Comparison of ENCODE assay signal across 21 mouse cellular contexts in genomic region chr2:7308731-7309130, GRCm38 (mm10).
DNase-seq lines count a peak whose midpoint lies in the region; ATAC-seq and TF ChIP-seq lines count a peak whose summit lies in the region.
"Had no signal": no experiment of that assay in that cellular context is flagged by ENCODE, and none has a peak within 500 bp of the region (broad histone marks: within the 10 kb centered on the region; RNA-seq: fewer than 3 reads in every experiment).

No protein-coding gene starts in this region.

- peak overlapping the region; percentile 72 for H3K27ac ChIP-seq in hindbrain, embryonic 14.5 days
- no peak overlapping the region for H3K27ac ChIP-seq in hindbrain, embryonic 11.5 days (ENCODE audit: low read depth, low read length)
- H3K27ac ChIP-seq in forebrain, embryonic 10.5 days = peak overlapping the region; percentile 81
- H3K27ac ChIP-seq in forebrain, postnatal 0 days (ENCODE audit: low read depth, low read length) = peak overlapping the region; percentile 55; the same call in 1 of the 2 replicates
- peak overlapping the region; percentile 62; the same call in 1 of the 2 replicates for H3K27ac ChIP-seq in olfactory bulb, adult 2 months (ENCODE audit: insufficient read depth, low read depth, low read length)
- H3K27ac ChIP-seq: embryonic facial prominence, embryonic 15.5 days; heart, embryonic 13.5 days; intestine, embryonic 15.5 days; limb, embryonic 13.5 days; liver, embryonic 13.5 days; lung, embryonic 15.5 days had no signal

- no peaks in the 10 kb centered on the region for H3K27me3 ChIP-seq in hindbrain, embryonic 14.5 days (ENCODE audit: control insufficient read depth, insufficient read depth, low read length)
- H3K27me3 ChIP-seq in hindbrain, embryonic 11.5 days (ENCODE audit: control insufficient read depth, insufficient read depth, low read length) = no peaks in the 10 kb centered on the region
- H3K27me3 ChIP-seq in forebrain, embryonic 10.5 days (ENCODE audit: poor library complexity, severe bottlenecking) = no peaks in the 10 kb centered on the region
- no peaks in the 10 kb centered on the region for H3K27me3 ChIP-seq in forebrain, postnatal 0 days (ENCODE audit: insufficient read depth, low read length)
- H3K27me3 ChIP-seq: embryonic facial prominence, embryonic 15.5 days; heart, embryonic 13.5 days; intestine, embryonic 15.5 days; limb, embryonic 13.5 days; liver, embryonic 13.5 days; lung, embryonic 15.5 days had no signal

- H3K36me3 ChIP-seq in hindbrain, embryonic 14.5 days (replicated peaks; ENCODE audit: control insufficient read depth, insufficient read depth) = no peaks in the 10 kb centered on the region
- no peaks in the 10 kb centered on the region for H3K36me3 ChIP-seq in hindbrain, embryonic 11.5 days (ENCODE audit: control insufficient read depth, insufficient read depth, low read length)
- H3K36me3 ChIP-seq in forebrain, embryonic 10.5 days (replicated peaks) = no peaks in the 10 kb centered on the region
- no peaks in the 10 kb centered on the region for H3K36me3 ChIP-seq in forebrain, postnatal 0 days (ENCODE audit: insufficient read depth)
- H3K36me3 ChIP-seq: embryonic facial prominence, embryonic 15.5 days; G1E; heart, embryonic 13.5 days; intestine, embryonic 15.5 days; limb, embryonic 13.5 days; liver, embryonic 13.5 days; lung, embryonic 15.5 days had no signal

- TF ChIP-seq POLR2A in olfactory bulb, adult 2 months (IDR thresholded peaks at IDR 0.05; ENCODE audit: insufficient read depth, low read depth, low read length) = no peak

- H3K4me2 ChIP-seq in hindbrain, embryonic 14.5 days (replicated peaks) = no peak overlapping the region
- H3K4me2 ChIP-seq in hindbrain, embryonic 11.5 days (replicated peaks; ENCODE audit: low read depth, low read length) = no peak overlapping the region
- no peak overlapping the region for H3K4me2 ChIP-seq in forebrain, postnatal 0 days (ENCODE audit: low read depth)
- H3K4me2 ChIP-seq: embryonic facial prominence, embryonic 15.5 days; heart, embryonic 13.5 days; intestine, embryonic 15.5 days; limb, embryonic 13.5 days; liver, embryonic 13.5 days; lung, embryonic 15.5 days had no signal

- ATAC-seq in hindbrain, embryonic 14.5 days (ENCODE audit: low FRiP score) = no peak
- ATAC-seq in hindbrain, embryonic 11.5 days (ENCODE audit: low FRiP score) = no peak
- ATAC-seq in forebrain, postnatal 0 days = no peak
- ATAC-seq: intestine, embryonic 15.5 days had no signal

- TF ChIP-seq CTCF in forebrain, postnatal 0 days (IDR thresholded peaks at IDR 0.05; ENCODE audit: low read depth) = no peak
- no peak for TF ChIP-seq CTCF in olfactory bulb, adult 2 months (IDR thresholded peaks at IDR 0.05; ENCODE audit: insufficient read depth, low read depth, low read length)

- no peak overlapping the region for H3K4me3 ChIP-seq in hindbrain, embryonic 14.5 days (replicated peaks; ENCODE audit: low read length)
- no peak overlapping the region for H3K4me3 ChIP-seq in hindbrain, embryonic 11.5 days (ENCODE audit: low read depth, low read length)
- no peak overlapping the region for H3K4me3 ChIP-seq in forebrain, embryonic 10.5 days
- no peak overlapping the region for H3K4me3 ChIP-seq in forebrain, postnatal 0 days (ENCODE audit: low read depth, low read length)
- H3K4me3 ChIP-seq in olfactory bulb, adult 2 months (ENCODE audit: insufficient read depth, low read depth, low read length) = no peak overlapping the region
- H3K4me3 ChIP-seq: embryonic facial prominence, embryonic 15.5 days; heart, embryonic 13.5 days; intestine, embryonic 15.5 days; limb, embryonic 13.5 days; liver, embryonic 13.5 days; lung, embryonic 15.5 days had no signal

- H3K4me1 ChIP-seq in hindbrain, embryonic 14.5 days (replicated peaks; ENCODE audit: control insufficient read depth, insufficient read depth, low read length) = peaks cover 28% of the 10 kb centered on the region
- no peaks in the 10 kb centered on the region; the same call in 1 of the 2 replicates for H3K4me1 ChIP-seq in hindbrain, embryonic 11.5 days (replicated peaks; ENCODE audit: control insufficient read depth, insufficient read depth, low read length)
- peaks cover 56% of the 10 kb centered on the region for H3K4me1 ChIP-seq in forebrain, embryonic 10.5 days
- H3K4me1 ChIP-seq in forebrain, postnatal 0 days (ENCODE audit: insufficient read depth) = peaks cover 15% of the 10 kb centered on the region
- H3K4me1 ChIP-seq in olfactory bulb, adult 2 months (ENCODE audit: control insufficient read depth, insufficient read depth, low read length) = no peaks in the 10 kb centered on the region
- H3K4me1 ChIP-seq: embryonic facial prominence, embryonic 15.5 days; heart, embryonic 13.5 days; intestine, embryonic 15.5 days; limb, embryonic 13.5 days; liver, embryonic 13.5 days; lung, embryonic 15.5 days had no signal

- no peaks in the 10 kb centered on the region for H3K9me3 ChIP-seq in hindbrain, embryonic 14.5 days (ENCODE audit: control insufficient read depth, low read length)
- H3K9me3 ChIP-seq in hindbrain, embryonic 11.5 days (ENCODE audit: control insufficient read depth, low read length) = no peaks in the 10 kb centered on the region
- no peaks in the 10 kb centered on the region for H3K9me3 ChIP-seq in forebrain, embryonic 10.5 days
- no peaks in the 10 kb centered on the region for H3K9me3 ChIP-seq in forebrain, postnatal 0 days (ENCODE audit: low read length)
- H3K9me3 ChIP-seq: embryonic facial prominence, embryonic 15.5 days; G1E; heart, embryonic 13.5 days; intestine, embryonic 15.5 days; limb, embryonic 13.5 days; liver, embryonic 13.5 days; lung, embryonic 15.5 days had no signal

- 36% methylated on average over 1 of the region's 1 CpGs for WGBS in hindbrain, embryonic 14.5 days
- WGBS in hindbrain, embryonic 11.5 days = 57% methylated on average over 1 of the region's 1 CpGs
- 50% methylated on average over 1 of the region's 1 CpGs for WGBS in forebrain, embryonic 10.5 days
- WGBS in forebrain, postnatal 0 days = 13% methylated on average over 1 of the region's 1 CpGs
- WGBS in olfactory bulb, adult 2 months = 24% methylated on average over 1 of the region's 1 CpGs

- no peak overlapping the region for H3K9ac ChIP-seq in hindbrain, embryonic 14.5 days
- no peak overlapping the region for H3K9ac ChIP-seq in hindbrain, embryonic 11.5 days (ENCODE audit: low read depth, low read length)
- no peak overlapping the region for H3K9ac ChIP-seq in forebrain, postnatal 0 days
- H3K9ac ChIP-seq: embryonic facial prominence, embryonic 15.5 days; heart, embryonic 13.5 days; intestine, embryonic 15.5 days; limb, embryonic 13.5 days; liver, embryonic 13.5 days; lung, embryonic 15.5 days had no signal

- no peak for DNase-seq in hindbrain, embryonic 14.5 days (ENCODE audit: low spot score)
- no peak for DNase-seq in hindbrain, embryonic 11.5 days (ENCODE audit: low spot score)
- DNase-seq in forebrain, embryonic 10.5 days (ENCODE audit: extremely low spot score, low spot score) = no peak
- DNase-seq in forebrain, postnatal 0 days = no peak
- no peak for DNase-seq in spleen, postnatal 10 days (ENCODE audit: low spot score in 2 of 2)
- no peak for DNase-seq in heart, postnatal 4 days
- no peak for DNase-seq in lung, postnatal 25 days (ENCODE audit: low spot score)
- DNase-seq: adrenal gland, postnatal 36 days; cerebellum, adult 18-20 months; cerebellum, postnatal 25 days; kidney, adult 9 months; kidney, postnatal 36 days; liver, embryonic 13.5 days; thymus, postnatal 36 days had no signal
